Mouse (Mus musculus): Measurements from ENCODE around the gene Spast. TPM values are rescaled to one million over a fixed set of nuclear protein-coding genes. Genes with fewer than 3 reads are reported as not detected.
A peak's percentile ranks its signal among the peaks of the same experiment; 100 is the strongest.

Gene Spast
- polyA plus RNA-seq, 1 experiment from 2014 or later, result 5.9 TPM

GRCm38 (mm10) chr17:74363592-74363991, 24.8 kb downstream of the Spast start:
- Histone ChIP-seq H3K27ac (ENCODE audit: low read depth) (no peak overlapping the region), H3K4me3 (ENCODE audit: low read depth, low read length) (no peak overlapping the region), H3K9me3 (ENCODE audit: low read length) (no peaks in the 10 kb centered on the region), H3K4me2 (ENCODE audit: low read depth, low read length) (no peak overlapping the region), H3K4me1 (ENCODE audit: insufficient read depth) (no peaks in the 10 kb centered on the region), H3K9ac (replicated peaks) (no peak overlapping the region), H3K27me3 (ENCODE audit: insufficient read depth, low read length) (no peaks in the 10 kb centered on the region), H3K36me3 (replicated peaks; ENCODE audit: insufficient read depth, low read length) (peaks cover 18% of the 10 kb centered on the region)
- DNase-seq (no peak), ATAC-seq (no peak)
- no peak for TF ChIP-seq CTCF (IDR thresholded peaks at IDR 0.05; ENCODE audit: low read depth)
- no peak for TF ChIP-seq EP300 (IDR thresholded peaks at IDR 0.05; ENCODE audit: low read depth)
- WGBS (ENCODE audit: insufficient replicate concordance), result 48% methylated on average over 1 of the region's 1 CpGs

GRCm38 (mm10) chr17:74376916-74377315, 38.1 kb downstream of the Spast start:
- Histone ChIP-seq H3K4me2 (ENCODE audit: low read depth, low read length) (no peak overlapping the region), H3K9ac (replicated peaks) (no peak overlapping the region), H3K9me3 (ENCODE audit: low read length) (no peaks in the 10 kb centered on the region), H3K27me3 (ENCODE audit: insufficient read depth, low read length) (no peaks in the 10 kb centered on the region), H3K4me3 (ENCODE audit: low read depth, low read length) (no peak overlapping the region), H3K4me1 (ENCODE audit: insufficient read depth) (no peaks in the 10 kb centered on the region), H3K36me3 (replicated peaks; ENCODE audit: insufficient read depth, low read length) (peaks cover 52% of the 10 kb centered on the region), H3K27ac (ENCODE audit: low read depth) (no peak overlapping the region)
- WGBS (ENCODE audit: insufficient replicate concordance), result 84% methylated on average over 1 of the region's 1 CpGs
- ATAC-seq (no peak), DNase-seq (no peak)
- TF ChIP-seq EP300 (IDR thresholded peaks at IDR 0.05; ENCODE audit: low read depth) (no peak), CTCF (IDR thresholded peaks at IDR 0.05; ENCODE audit: low read depth) (no peak)

DNA sequence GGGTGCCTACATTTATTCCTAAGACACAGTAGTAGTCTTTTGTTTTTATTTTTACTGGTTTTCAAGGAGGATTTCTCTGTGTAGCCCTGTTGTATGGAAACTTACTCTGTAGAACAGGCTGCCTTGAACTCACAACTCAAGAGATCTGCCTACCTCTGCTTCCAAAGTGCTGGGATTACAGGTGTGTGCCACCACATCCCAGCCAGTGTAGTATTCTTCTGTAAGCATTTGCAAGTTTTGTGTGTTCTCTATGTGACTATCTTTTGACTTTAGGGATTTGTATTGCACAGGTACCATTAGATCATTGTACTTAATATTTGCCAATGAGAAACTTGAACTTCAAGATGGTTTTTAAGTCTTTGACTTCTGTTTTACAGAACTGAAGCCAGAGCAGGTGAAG, 47.9 kb downstream of the Spast start:
- TF ChIP-seq CTCF (IDR thresholded peaks at IDR 0.05; ENCODE audit: low read depth) (no peak), EP300 (IDR thresholded peaks at IDR 0.05; ENCODE audit: low read depth) (no peak)
- no peak overlapping the region for H3K9ac ChIP-seq (replicated peaks)
- no peak overlapping the region for H3K27ac ChIP-seq (ENCODE audit: low read depth)
- no peaks in the 10 kb centered on the region for H3K27me3 ChIP-seq (ENCODE audit: insufficient read depth, low read length)
- peaks cover 36% of the 10 kb centered on the region for H3K36me3 ChIP-seq (replicated peaks; ENCODE audit: insufficient read depth, low read length)
- no peaks in the 10 kb centered on the region for H3K9me3 ChIP-seq (ENCODE audit: low read length)
- no peaks in the 10 kb centered on the region for H3K4me1 ChIP-seq (ENCODE audit: insufficient read depth)
- DNase-seq (no peak), ATAC-seq (no peak)
- H3K4me2 ChIP-seq (ENCODE audit: low read depth, low read length), result no peak overlapping the region
- no peak overlapping the region for H3K4me3 ChIP-seq (ENCODE audit: low read depth, low read length)

- WGBS (ENCODE audit: insufficient replicate concordance), result 77% methylated on average over 3 of the region's 3 CpGs
- TF ChIP-seq EP300 (IDR thresholded peaks at IDR 0.05; ENCODE audit: low read depth), result no peak
- no peak for TF ChIP-seq CTCF (IDR thresholded peaks at IDR 0.05; ENCODE audit: low read depth)
- DNase-seq, result no peak
- Histone ChIP-seq H3K4me3 (ENCODE audit: low read depth, low read length) (no peak overlapping the region), H3K9ac (replicated peaks) (no peak overlapping the region), H3K27me3 (ENCODE audit: insufficient read depth, low read length) (no peaks in the 10 kb centered on the region), H3K4me1 (ENCODE audit: insufficient read depth) (peaks cover 3% of the 10 kb centered on the region; the same call in 1 of the 2 replicates), H3K27ac (ENCODE audit: low read depth) (no peak overlapping the region), H3K36me3 (replicated peaks; ENCODE audit: insufficient read depth, low read length) (peaks cover 17% of the 10 kb centered on the region), H3K9me3 (ENCODE audit: low read length) (no peaks in the 10 kb centered on the region), H3K4me2 (ENCODE audit: low read depth, low read length) (no peak overlapping the region)
- no peak for ATAC-seq
Observed at GRCm38 (mm10) chr17:74389847-74390246, 51.1 kb downstream of the Spast start.

- 77% methylated on average over 2 of the region's 2 CpGs for WGBS (ENCODE audit: insufficient replicate concordance)
- H3K4me2 ChIP-seq (ENCODE audit: low read depth, low read length), result peak overlapping the region; percentile 78
- H3K9ac ChIP-seq (replicated peaks), result no peak overlapping the region
- no peaks in the 10 kb centered on the region for H3K9me3 ChIP-seq (ENCODE audit: low read length)
- TF ChIP-seq EP300 (IDR thresholded peaks at IDR 0.05; ENCODE audit: low read depth), result no peak
- ATAC-seq (no peak), DNase-seq (no peak)
- peak overlapping the region; percentile 96; the same call in 1 of the 2 replicates for H3K4me3 ChIP-seq (ENCODE audit: low read depth, low read length)
- no peaks in the 10 kb centered on the region for H3K36me3 ChIP-seq (replicated peaks; ENCODE audit: insufficient read depth, low read length)
- H3K27me3 ChIP-seq (ENCODE audit: insufficient read depth, low read length), result no peaks in the 10 kb centered on the region
- H3K27ac ChIP-seq (ENCODE audit: low read depth), result no peak overlapping the region
- H3K4me1 ChIP-seq (ENCODE audit: insufficient read depth), result peaks cover 15% of the 10 kb centered on the region
Observed at GRCm38 (mm10) chr17:74394381-74394780, 55.6 kb downstream of the Spast start.

DNA sequence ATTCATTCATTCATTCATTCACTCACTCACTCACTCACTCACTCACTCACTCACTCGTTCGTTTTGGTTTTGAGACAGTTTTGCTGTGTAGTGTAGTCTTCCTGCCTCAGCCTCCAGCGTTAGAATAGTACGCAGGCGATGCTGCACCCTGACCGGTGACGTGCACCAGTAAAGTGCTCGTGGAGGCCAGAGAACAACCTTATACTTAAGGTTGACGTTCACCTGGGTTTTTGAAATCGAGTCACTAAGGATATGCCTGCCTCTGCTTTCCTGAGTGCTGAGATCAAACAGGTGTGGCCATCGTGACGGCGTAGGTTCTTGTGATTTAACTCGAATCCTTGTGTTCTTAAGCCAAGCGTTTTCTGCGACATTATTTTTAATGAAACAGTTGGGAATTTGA, 56.1 kb downstream of the Spast start:
- H3K36me3 ChIP-seq (replicated peaks; ENCODE audit: insufficient read depth, low read length), result no peaks in the 10 kb centered on the region
- H3K9ac ChIP-seq (replicated peaks), result peak overlapping the region; percentile 92
- no peaks in the 10 kb centered on the region for H3K9me3 ChIP-seq (ENCODE audit: low read length)
- 16% methylated on average over 16 of the region's 16 CpGs for WGBS (ENCODE audit: insufficient replicate concordance)
- no peaks in the 10 kb centered on the region for H3K27me3 ChIP-seq (ENCODE audit: insufficient read depth, low read length)
- peak overlapping the region; percentile 44 for H3K27ac ChIP-seq (ENCODE audit: low read depth)
- ATAC-seq (peak; percentile 18), DNase-seq (peak; percentile 19)
- peak overlapping the region; percentile 78 for H3K4me2 ChIP-seq (ENCODE audit: low read depth, low read length)
- H3K4me3 ChIP-seq (ENCODE audit: low read depth, low read length), result peak overlapping the region; percentile 96
- H3K4me1 ChIP-seq (ENCODE audit: insufficient read depth), result peaks cover 15% of the 10 kb centered on the region
- no peak for TF ChIP-seq EP300 (IDR thresholded peaks at IDR 0.05; ENCODE audit: low read depth)
- TF ChIP-seq CTCF (IDR thresholded peaks at IDR 0.05; ENCODE audit: low read depth), result no peak
